Mouse (Mus musculus) embryonic facial prominence, embryonic 14.5 days (tissue): ENCODE data around the gene Myrfl. TPM values are rescaled to one million over a fixed set of nuclear protein-coding genes. Genes with fewer than 3 reads are reported as not detected.

Experiments
- ATAC-seq: fragments of 200-750 bp; cut with Nextera tagmentation; 2 replicates; pipeline ENCODE4 v1.8.0; 2017; ENCODE audit warnings: low read depth, moderate number of reproducible peaks, moderate TSS enrichment
- DNase-seq: peaks from one replicate; pipeline ENCODE4 v3.0.0-alpha.2; 2015; ENCODE audit warnings: low spot score
- H3K27ac ChIP-seq: fragments of 300-500 bp; sonication (generic); replicated peaks from 2 replicates; pipeline ENCODE4 v1.5.1; 2014; ENCODE audit warnings: low read depth, mild to moderate bottlenecking, low read length, moderate library complexity
- H3K27me3 ChIP-seq: fragments of 300-500 bp; sonication (generic); replicated peaks from 2 replicates; pipeline ENCODE4 v1.6.1; 2014; ENCODE audit warnings: low read length; ENCODE audit not compliant: control insufficient read depth, insufficient read depth
- H3K36me3 ChIP-seq: fragments of 300-500 bp; sonication (generic); 2 replicates; pipeline ENCODE4 v1.6.1; 2014; ENCODE audit warnings: low read length, mixed read lengths; ENCODE audit not compliant: control insufficient read depth, insufficient read depth
- H3K4me1 ChIP-seq: fragments of 300-500 bp; sonication (generic); 2 replicates; pipeline ENCODE4 v1.6.1; 2014; ENCODE audit warnings: antibody characterized with exemption, low read length; ENCODE audit not compliant: control insufficient read depth, insufficient read depth
- H3K4me2 ChIP-seq: fragments of 300-500 bp; sonication (generic); 2 replicates; pipeline ENCODE4 v1.6.1; 2014; ENCODE audit warnings: low read depth, mild to moderate bottlenecking, low read length, moderate library complexity, mixed read lengths
- H3K4me3 ChIP-seq: fragments of 300-500 bp; sonication (generic); 2 replicates; pipeline ENCODE4 v1.5.1; 2014; ENCODE audit warnings: low read depth, mild to moderate bottlenecking, low read length
- H3K9ac ChIP-seq: fragments of 300-500 bp; sonication (generic); 2 replicates; pipeline ENCODE4 v1.6.1; 2014; ENCODE audit warnings: low read depth, mild to moderate bottlenecking, low read length, moderate library complexity, mixed read lengths
- H3K9me3 ChIP-seq: fragments of 300-500 bp; sonication (generic); 2 replicates; pipeline ENCODE4 v1.6.1; 2016; ENCODE audit warnings: low read length; ENCODE audit not compliant: control insufficient read depth
- WGBS: fragments of 180-500 bp; shearing (Covaris S2); extraction: QIAGEN DNeasy Blood & Tissue Kit; methylation state at CpG from one replicate; pipeline ENCODE4 v1.1.7; 2014; 5-methylcytosine and 5-hydroxymethylcytosine counted together
- polyA plus RNA-seq: library from polyadenylated mRNA; unstranded; fragments of >200 nt; fragmentation: Nextera tagmentation; extraction: Ambion mirVana; gene quantifications from 2 replicates; pipeline ENCODE4 v1.2.1, GENCODE M21; 2014

The Myrfl gene
- polyA plus RNA-seq, 1 experiment from 2014 or later = 0.31 TPM

DNA sequence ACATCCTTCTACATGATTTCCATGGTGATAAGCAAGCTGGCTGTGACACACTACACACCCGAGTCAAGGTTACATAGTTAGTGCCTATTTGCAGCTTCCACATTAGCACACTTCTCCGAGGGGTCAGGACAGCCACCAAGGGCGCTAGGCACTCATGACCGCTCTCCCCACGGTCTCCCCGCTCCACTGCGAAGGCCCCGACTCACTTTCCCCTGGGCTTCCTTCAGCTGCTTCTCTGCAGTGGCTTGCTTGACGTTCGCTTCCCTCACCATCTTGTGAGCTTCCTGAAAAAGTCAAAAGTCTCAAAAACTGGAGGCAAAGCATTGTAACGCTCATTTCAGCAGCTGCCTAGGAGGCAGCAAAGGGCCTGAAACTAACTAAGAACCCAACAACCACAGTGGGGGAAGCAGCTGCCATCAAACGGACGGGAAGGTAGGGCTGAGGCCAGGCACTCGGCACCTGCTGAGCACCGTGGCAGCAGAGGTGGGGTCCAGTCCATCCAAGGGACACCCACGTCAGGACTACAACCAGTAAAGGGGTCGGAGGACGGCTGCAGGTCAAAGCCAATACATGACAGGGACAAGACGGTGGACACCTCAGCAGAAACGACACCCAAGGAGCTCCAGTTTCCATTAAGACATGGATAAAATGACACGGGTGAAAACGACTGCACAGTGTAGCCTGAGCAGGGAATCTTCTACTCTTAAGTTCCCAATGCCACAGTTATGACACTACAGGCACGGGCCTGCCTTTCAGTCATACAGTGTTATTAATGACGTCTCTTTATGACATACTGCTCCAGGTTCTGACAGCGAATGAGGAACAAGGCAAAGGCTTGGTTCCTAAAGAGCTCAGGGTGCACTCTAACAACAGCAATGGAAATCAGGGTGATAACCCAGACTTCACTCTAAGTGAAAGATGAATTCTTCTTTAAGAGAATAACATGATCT is 22.9 kb upstream of the Myrfl start:
- Histone ChIP-seq H3K4me3 (no peak overlapping the region), H3K9me3 (no peaks in the 10 kb centered on the region), H3K9ac (no peak overlapping the region), H3K4me1 (no peaks in the 10 kb centered on the region), H3K36me3 (peaks cover 35% of the 10 kb centered on the region), H3K27ac (no peak overlapping the region), H3K4me2 (no peak overlapping the region), H3K27me3 (no peaks in the 10 kb centered on the region)
- DNase-seq (no peak), ATAC-seq (no peak)
- WGBS = 85% methylated on average over 25 of the region's 25 CpGs

DNA sequence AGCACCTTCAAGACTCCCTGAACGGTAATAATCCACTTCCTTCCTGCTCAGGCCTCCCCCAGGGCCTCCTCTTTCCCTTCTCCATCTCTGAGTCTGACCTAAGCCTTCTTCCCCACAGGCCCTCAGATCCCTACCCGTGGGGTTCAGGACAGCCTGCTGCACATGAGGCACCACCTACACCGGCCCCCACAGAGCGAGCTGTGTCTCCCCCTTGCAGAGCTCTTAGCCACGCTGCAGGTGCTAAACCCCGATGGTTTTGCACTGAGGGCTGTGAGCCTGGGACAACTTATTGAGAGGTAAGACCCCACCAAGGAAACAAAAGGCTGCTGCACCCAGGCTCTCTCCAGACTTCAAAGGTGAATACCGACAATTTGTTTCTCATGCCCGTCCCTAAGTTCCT is 19.9 kb upstream of the Myrfl start:
- 72% methylated on average over 8 of the region's 8 CpGs for WGBS
- H3K9me3 ChIP-seq = no peaks in the 10 kb centered on the region
- no peak for DNase-seq
- no peak overlapping the region for H3K4me2 ChIP-seq
- no peak for ATAC-seq
- H3K27ac ChIP-seq = no peak overlapping the region
- no peaks in the 10 kb centered on the region for H3K4me1 ChIP-seq
- peaks cover 37% of the 10 kb centered on the region for H3K36me3 ChIP-seq
- H3K4me3 ChIP-seq = no peak overlapping the region
- no peak overlapping the region for H3K9ac ChIP-seq
- no peaks in the 10 kb centered on the region for H3K27me3 ChIP-seq

GRCm38 (mm10) chr10:116915286-116915685 is 18.6 kb upstream of the Myrfl start:
- Histone ChIP-seq H3K27ac (no peak overlapping the region), H3K4me2 (no peak overlapping the region), H3K4me3 (no peak overlapping the region), H3K9me3 (no peaks in the 10 kb centered on the region), H3K36me3 (peaks cover 44% of the 10 kb centered on the region), H3K27me3 (no peaks in the 10 kb centered on the region), H3K4me1 (no peaks in the 10 kb centered on the region), H3K9ac (no peak overlapping the region)
- DNase-seq (no peak), ATAC-seq (no peak)
- WGBS = 94% methylated on average over 8 of the region's 8 CpGs

- H3K4me1 ChIP-seq = no peaks in the 10 kb centered on the region
- no peak for ATAC-seq
- no peak overlapping the region for H3K4me2 ChIP-seq
- peaks cover 50% of the 10 kb centered on the region for H3K36me3 ChIP-seq
- no peaks in the 10 kb centered on the region for H3K9me3 ChIP-seq
- H3K27me3 ChIP-seq = no peaks in the 10 kb centered on the region
- no peak overlapping the region for H3K4me3 ChIP-seq
- DNase-seq = no peak
- 92% methylated on average over 9 of the region's 9 CpGs for WGBS
- H3K9ac ChIP-seq = no peak overlapping the region
- no peak overlapping the region for H3K27ac ChIP-seq
These were observed 17.9 kb upstream of the Myrfl start for GRCm38 (mm10) chr10:116914586-116914985.

GRCm38 (mm10) chr10:116913647-116914273 is 17.0 kb upstream of the Myrfl start:
- no peak overlapping the region for H3K4me3 ChIP-seq
- DNase-seq = no peak
- H3K4me1 ChIP-seq = no peaks in the 10 kb centered on the region
- H3K27ac ChIP-seq = no peak overlapping the region
- no peaks in the 10 kb centered on the region for H3K27me3 ChIP-seq
- no peaks in the 10 kb centered on the region for H3K9me3 ChIP-seq
- H3K4me2 ChIP-seq = no peak overlapping the region
- H3K36me3 ChIP-seq = peaks cover 57% of the 10 kb centered on the region
- no peak overlapping the region for H3K9ac ChIP-seq
- 80% methylated on average over 17 of the region's 17 CpGs for WGBS
- no peak for ATAC-seq

DNA sequence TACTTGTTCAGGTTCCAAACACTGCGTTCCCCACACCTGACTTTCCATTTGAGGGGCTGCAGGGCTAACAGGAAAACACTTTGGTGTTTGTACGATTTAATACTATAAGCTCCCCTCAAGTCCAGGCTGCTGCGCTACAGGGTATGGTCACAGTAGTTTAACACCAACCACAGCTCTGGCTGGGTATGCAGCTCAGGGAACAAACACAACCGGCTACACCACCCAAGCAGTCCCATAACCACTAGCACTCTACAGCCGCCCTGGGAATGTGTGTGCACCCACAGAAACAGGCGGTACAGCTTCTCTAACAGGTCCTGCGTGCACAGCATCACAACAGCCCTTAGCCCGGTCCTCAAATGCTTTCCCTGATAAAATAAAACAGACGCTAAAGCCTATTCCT is 16.1 kb upstream of the Myrfl start:
- Histone ChIP-seq H3K4me2 (no peak overlapping the region), H3K27me3 (no peaks in the 10 kb centered on the region), H3K27ac (peak overlapping the region; percentile 28; the same call in 1 of the 2 replicates), H3K36me3 (peaks cover 60% of the 10 kb centered on the region), H3K9ac (no peak overlapping the region), H3K9me3 (no peaks in the 10 kb centered on the region), H3K4me3 (no peak overlapping the region), H3K4me1 (no peaks in the 10 kb centered on the region)
- WGBS = 70% methylated on average over 9 of the region's 9 CpGs
- peak; percentile 45 for DNase-seq
- ATAC-seq = peak; percentile 79

- DNase-seq (no peak), ATAC-seq (no peak)
- Histone ChIP-seq H3K4me2 (no peak overlapping the region), H3K36me3 (peaks cover 79% of the 10 kb centered on the region), H3K4me1 (no peaks in the 10 kb centered on the region), H3K27me3 (no peaks in the 10 kb centered on the region), H3K27ac (no peak overlapping the region), H3K4me3 (no peak overlapping the region), H3K9me3 (no peaks in the 10 kb centered on the region), H3K9ac (no peak overlapping the region)
- WGBS = 75% methylated on average over 15 of the region's 15 CpGs
These were observed 12.4 kb upstream of the Myrfl start for GRCm38 (mm10) chr10:116908901-116909642.

DNA sequence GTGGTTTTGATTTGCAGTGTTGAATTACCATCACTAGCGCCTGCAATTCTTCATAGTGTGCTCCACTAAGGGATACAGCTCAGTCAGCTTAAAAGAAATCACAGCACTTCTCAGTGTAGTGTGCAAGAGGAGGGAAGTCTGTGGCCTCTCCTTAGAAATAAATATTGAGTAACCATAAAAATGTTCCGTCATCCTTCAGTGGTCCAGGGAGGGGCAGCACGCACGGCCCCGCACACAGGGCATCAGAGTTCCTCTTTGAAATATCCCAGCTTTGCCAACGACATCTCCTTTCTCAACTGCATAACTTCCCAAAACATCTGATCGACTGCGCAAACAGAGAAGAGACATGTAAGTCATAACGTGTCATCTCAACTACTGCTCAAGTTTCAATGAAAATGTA is 10.1 kb upstream of the Myrfl start:
- H3K4me2 ChIP-seq = no peak overlapping the region
- no peak for DNase-seq

More for the DNA sequence above, 10.1 kb upstream of the Myrfl start:
- WGBS = 87% methylated on average over 9 of the region's 9 CpGs
- Histone ChIP-seq H3K4me3 (no peak overlapping the region), H3K36me3 (peaks cover 63% of the 10 kb centered on the region), H3K9ac (no peak overlapping the region), H3K27ac (no peak overlapping the region), H3K27me3 (no peaks in the 10 kb centered on the region), H3K9me3 (no peaks in the 10 kb centered on the region), H3K4me1 (no peaks in the 10 kb centered on the region)
- ATAC-seq = no peak
